Mouse (Mus musculus) megakaryocyte, embryonic 14.5 days (primary cell): ENCODE data around the gene Hormad2.

Source experiments
- FLI1 ChIP-seq: IDR thresholded peaks from 2 replicates; pipeline ENCODE4 v1.6.1; 2012; ENCODE audit warnings: low read length, inconsistent platforms, mixed read lengths
- GATA1 ChIP-seq: IDR thresholded peaks from 3 replicates; pipeline ENCODE4 v1.6.1; 2012; ENCODE audit warnings: mixed read lengths, low read length, inconsistent platforms, borderline replicate concordance

DNA sequence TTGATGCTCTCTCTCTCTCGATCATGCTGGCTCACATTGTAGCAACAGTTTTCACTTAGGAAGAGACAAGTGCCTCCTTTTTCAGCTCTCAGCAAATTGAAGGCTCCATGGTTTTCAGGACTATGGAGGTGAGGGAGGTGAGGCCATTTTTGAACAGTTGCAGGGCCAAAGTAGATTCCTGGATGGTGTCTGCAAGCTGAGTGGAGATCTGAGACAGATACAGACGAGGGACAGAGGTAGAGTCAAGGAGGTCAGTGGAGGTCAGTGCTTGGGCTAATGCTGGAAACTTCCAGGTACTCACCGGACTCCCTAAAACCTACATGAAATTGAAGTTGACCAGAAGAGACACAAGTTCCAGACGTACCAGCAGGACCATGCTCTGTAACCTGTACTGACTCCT, 128.7 kb downstream of the Hormad2 start:
- no peak for TF ChIP-seq GATA1
- no peak for TF ChIP-seq FLI1
